Mouse (Mus musculus) hindbrain, embryonic 13.5 days (tissue): ENCODE results near the gene Serp2. TPM values are rescaled to one million over a fixed set of nuclear protein-coding genes. Genes with fewer than 3 reads are reported as not detected.

Experiments used
- ATAC-seq: fragments of 200-750 bp; cut with Nextera tagmentation; 2 replicates; pipeline ENCODE4 v1.8.0; 2017; ENCODE audit warnings: moderate TSS enrichment; ENCODE audit not compliant: low FRiP score
- H3K27ac ChIP-seq: fragments of 300-500 bp; sonication (generic); 2 replicates; pipeline ENCODE4 v1.5.1; 2015; ENCODE audit warnings: inconsistent platforms, mild to moderate bottlenecking, moderate library complexity
- H3K27me3 ChIP-seq: fragments of 300-500 bp; sonication (generic); 2 replicates; pipeline ENCODE4 v1.6.1; 2015; ENCODE audit warnings: mild to moderate bottlenecking, inconsistent platforms
- H3K36me3 ChIP-seq: fragments of 300-500 bp; sonication (generic); 2 replicates; pipeline ENCODE4 v1.6.1; 2015; ENCODE audit warnings: mild to moderate bottlenecking, inconsistent platforms
- H3K4me1 ChIP-seq: fragments of 300-500 bp; sonication (generic); replicated peaks from 2 replicates; pipeline ENCODE4 v1.6.1; 2015; ENCODE audit warnings: inconsistent platforms
- H3K4me2 ChIP-seq: fragments of 300-500 bp; sonication (generic); 2 replicates; pipeline ENCODE4 v1.6.1; 2015; ENCODE audit warnings: inconsistent platforms, mild to moderate bottlenecking, moderate library complexity
- H3K4me3 ChIP-seq: fragments of 300-500 bp; sonication (generic); 2 replicates; pipeline ENCODE4 v1.5.1; 2015; ENCODE audit warnings: mild to moderate bottlenecking, inconsistent platforms
- H3K9ac ChIP-seq: fragments of 300-500 bp; sonication (generic); 2 replicates; pipeline ENCODE4 v1.6.1; 2015; ENCODE audit warnings: mild to moderate bottlenecking, inconsistent platforms
- H3K9me3 ChIP-seq: fragments of 300-500 bp; sonication (generic); 2 replicates; pipeline ENCODE4 v1.6.1; 2016; ENCODE audit warnings: inconsistent platforms
- WGBS: fragments of 180-500 bp; shearing (Covaris S2); methylation state at CpG from one replicate; pipeline ENCODE4 v1.1.7; 2015; 5-methylcytosine and 5-hydroxymethylcytosine counted together
- polyA plus RNA-seq: library from polyadenylated mRNA; unstranded; fragments of >200 nt; fragmentation: Nextera tagmentation; extraction: Ambion mirVana; gene quantifications from 2 replicates; pipeline ENCODE4 v1.2.1, GENCODE M21; 2015

Serp2 gene
- 128 and 133 TPM in 2 replicates for polyA plus RNA-seq

GRCm38 (mm10) chr14:76556852-76557208, at the start of gene Serp2:
Gene Serp2 (minus strand): TSS chr14:76556889.
- ATAC-seq, result peak; percentile 70; the same call in 1 of the 2 replicates
- no peaks in the 10 kb centered on the region for H3K36me3 ChIP-seq
- H3K4me1 ChIP-seq, result peaks cover 33% of the 10 kb centered on the region
- H3K27ac ChIP-seq, result peak within 1 kb of the TSS; percentile 92
- H3K9ac ChIP-seq, result peak within 1 kb of the TSS; percentile 90
- no peaks in the 10 kb centered on the region for H3K9me3 ChIP-seq
- peak within 1 kb of the TSS; percentile 87 for H3K4me2 ChIP-seq
- no peaks in the 10 kb centered on the region for H3K27me3 ChIP-seq
- peak within 1 kb of the TSS; percentile 74 for H3K4me3 ChIP-seq
- 9% methylated on average over 17 of the region's 17 CpGs for WGBS

GRCm38 (mm10) chr14:76605931-76606534, 49.3 kb upstream of the Serp2 start:
- H3K4me2 ChIP-seq, result no peak overlapping the region
- H3K27ac ChIP-seq, result peak overlapping the region; percentile 45
- no peaks in the 10 kb centered on the region for H3K27me3 ChIP-seq
- 0 out of 2 replicates have a peak overlapping the region, but pooled peaks have one; percentile 30 for H3K9ac ChIP-seq
- H3K9me3 ChIP-seq, result no peaks in the 10 kb centered on the region
- no peaks in the 10 kb centered on the region for H3K36me3 ChIP-seq
- H3K4me3 ChIP-seq, result no peak overlapping the region
- 71% methylated on average over 13 of the region's 13 CpGs for WGBS
- no peak for ATAC-seq
- peaks cover 13% of the 10 kb centered on the region; the same call in 1 of the 2 replicates for H3K4me1 ChIP-seq

- Histone ChIP-seq H3K27me3 (no peaks in the 10 kb centered on the region), H3K4me2 (no peak overlapping the region), H3K36me3 (no peaks in the 10 kb centered on the region), H3K9ac (no peak overlapping the region), H3K4me3 (no peak overlapping the region), H3K27ac (no peak overlapping the region), H3K4me1 (peaks cover 17% of the 10 kb centered on the region), H3K9me3 (no peaks in the 10 kb centered on the region)
- 79% methylated on average over 6 of the region's 6 CpGs for WGBS
- ATAC-seq, result no peak
Measured at GRCm38 (mm10) chr14:76604012-76604411, 47.3 kb upstream of the Serp2 start.

- Histone ChIP-seq H3K27ac (no peak overlapping the region), H3K4me1 (peaks cover 25% of the 10 kb centered on the region), H3K36me3 (no peaks in the 10 kb centered on the region), H3K9ac (no peak overlapping the region), H3K27me3 (no peaks in the 10 kb centered on the region), H3K4me2 (no peak overlapping the region), H3K4me3 (no peak overlapping the region), H3K9me3 (no peaks in the 10 kb centered on the region)
- no peak for ATAC-seq
- 88% methylated on average over 4 of the region's 4 CpGs for WGBS
Measured at GRCm38 (mm10) chr14:76601654-76602053, 45.0 kb upstream of the Serp2 start.

- Histone ChIP-seq H3K4me3 (no peak overlapping the region), H3K4me2 (no peak overlapping the region), H3K36me3 (no peaks in the 10 kb centered on the region), H3K4me1 (peaks cover 19% of the 10 kb centered on the region), H3K27me3 (no peaks in the 10 kb centered on the region), H3K9ac (no peak overlapping the region), H3K9me3 (no peaks in the 10 kb centered on the region), H3K27ac (no peak overlapping the region)
- WGBS, result 85% methylated on average over 3 of the region's 3 CpGs
- no peak for ATAC-seq
Measured at GRCm38 (mm10) chr14:76600391-76600790, 43.7 kb upstream of the Serp2 start.

GRCm38 (mm10) chr14:76599706-76600105, 43.0 kb upstream of the Serp2 start:
- Histone ChIP-seq H3K27me3 (no peaks in the 10 kb centered on the region), H3K4me2 (no peak overlapping the region), H3K9ac (no peak overlapping the region), H3K4me3 (no peak overlapping the region), H3K9me3 (no peaks in the 10 kb centered on the region), H3K27ac (no peak overlapping the region), H3K36me3 (no peaks in the 10 kb centered on the region), H3K4me1 (peaks cover 18% of the 10 kb centered on the region)
- 31% methylated on average over 4 of the region's 4 CpGs for WGBS
- no peak for ATAC-seq

- Histone ChIP-seq H3K9ac (peak overlapping the region; percentile 58), H3K9me3 (no peaks in the 10 kb centered on the region), H3K27ac (peak overlapping the region; percentile 72), H3K36me3 (no peaks in the 10 kb centered on the region), H3K4me3 (peak overlapping the region; percentile 32), H3K4me1 (peaks cover 18% of the 10 kb centered on the region), H3K4me2 (peak overlapping the region; percentile 58), H3K27me3 (no peaks in the 10 kb centered on the region)
- 2% methylated on average over 12 of the region's 12 CpGs for WGBS
- ATAC-seq, result peak; percentile 77
Measured at GRCm38 (mm10) chr14:76598518-76599216, 42.0 kb upstream of the Serp2 start.

GRCm38 (mm10) chr14:76597751-76598150, 41.1 kb upstream of the Serp2 start:
- Histone ChIP-seq H3K4me3 (no peak overlapping the region), H3K27ac (no peak overlapping the region), H3K4me1 (peaks cover 18% of the 10 kb centered on the region), H3K27me3 (no peaks in the 10 kb centered on the region), H3K9me3 (no peaks in the 10 kb centered on the region), H3K36me3 (no peaks in the 10 kb centered on the region), H3K9ac (no peak overlapping the region), H3K4me2 (no peak overlapping the region)
- no peak for ATAC-seq

- H3K9ac ChIP-seq, result no peak overlapping the region
- no peaks in the 10 kb centered on the region for H3K9me3 ChIP-seq
- H3K27me3 ChIP-seq, result no peaks in the 10 kb centered on the region
- H3K27ac ChIP-seq, result no peak overlapping the region
- H3K4me3 ChIP-seq, result no peak overlapping the region
- WGBS, result 66% methylated on average over 9 of the region's 9 CpGs
- no peak for ATAC-seq
- no peak overlapping the region for H3K4me2 ChIP-seq
- peaks cover 18% of the 10 kb centered on the region for H3K4me1 ChIP-seq
- no peaks in the 10 kb centered on the region for H3K36me3 ChIP-seq
Measured at GRCm38 (mm10) chr14:76595048-76595859, 38.6 kb upstream of the Serp2 start.

GRCm38 (mm10) chr14:76594351-76594885, 37.7 kb upstream of the Serp2 start:
- Histone ChIP-seq H3K27ac (no peak overlapping the region), H3K36me3 (no peaks in the 10 kb centered on the region), H3K9ac (no peak overlapping the region), H3K4me2 (no peak overlapping the region), H3K4me1 (peaks cover 16% of the 10 kb centered on the region), H3K4me3 (no peak overlapping the region), H3K27me3 (no peaks in the 10 kb centered on the region), H3K9me3 (no peaks in the 10 kb centered on the region)
- WGBS, result 87% methylated on average over 6 of the region's 6 CpGs
- no peak for ATAC-seq

GRCm38 (mm10) chr14:76593630-76594193, 37.0 kb upstream of the Serp2 start:
- WGBS, result 93% methylated on average over 15 of the region's 15 CpGs
- H3K9ac ChIP-seq, result no peak overlapping the region
- no peak for ATAC-seq
- H3K36me3 ChIP-seq, result no peaks in the 10 kb centered on the region
- no peaks in the 10 kb centered on the region for H3K27me3 ChIP-seq
- H3K9me3 ChIP-seq, result no peaks in the 10 kb centered on the region
- no peak overlapping the region for H3K27ac ChIP-seq
- H3K4me1 ChIP-seq, result peaks cover 10% of the 10 kb centered on the region
- H3K4me2 ChIP-seq, result no peak overlapping the region
- no peak overlapping the region for H3K4me3 ChIP-seq

GRCm38 (mm10) chr14:76592721-76593120, 36.0 kb upstream of the Serp2 start:
- H3K27ac ChIP-seq, result no peak overlapping the region
- H3K9ac ChIP-seq, result no peak overlapping the region
- no peak overlapping the region for H3K4me3 ChIP-seq
- WGBS, result 92% methylated on average over 12 of the region's 12 CpGs
- no peaks in the 10 kb centered on the region for H3K9me3 ChIP-seq
- peaks cover 6% of the 10 kb centered on the region for H3K4me1 ChIP-seq
- no peaks in the 10 kb centered on the region for H3K36me3 ChIP-seq
- no peak overlapping the region for H3K4me2 ChIP-seq
- H3K27me3 ChIP-seq, result no peaks in the 10 kb centered on the region
- ATAC-seq, result no peak
